11 mouse cellular contexts compared by ENCODE assay signal in genomic region chr6:112982241-112982640, GRCm38 (mm10). TPM values are rescaled to one million over a fixed set of nuclear protein-coding genes. Genes with fewer than 3 reads are reported as not detected.
DNase-seq lines count a peak whose midpoint lies in the region; ATAC-seq and TF ChIP-seq lines count a peak whose summit lies in the region.
"Had no signal": no experiment of that assay in that cellular context is flagged by ENCODE, and none has a peak within 500 bp of the region (broad histone marks: within the 10 kb centered on the region; RNA-seq: fewer than 3 reads in every experiment).

No protein-coding gene starts in this region.

- H3K4me2 ChIP-seq in forebrain, embryonic 12.5 days: 0 out of 2 replicates have a peak overlapping the region, but pooled peaks have one; percentile 2
- no peak overlapping the region for H3K4me2 ChIP-seq in midbrain, embryonic 11.5 days
- H3K4me2 ChIP-seq: limb, embryonic 13.5 days; lung, embryonic 14.5 days had no signal

- 19% methylated on average over 7 of the region's 7 CpGs for WGBS in forebrain, embryonic 12.5 days
- 16% methylated on average over 7 of the region's 7 CpGs for WGBS in midbrain, embryonic 11.5 days

- no peaks in the 10 kb centered on the region for H3K27me3 ChIP-seq in forebrain, embryonic 12.5 days
- no peaks in the 10 kb centered on the region for H3K27me3 ChIP-seq in midbrain, embryonic 11.5 days (ENCODE audit: control insufficient read depth, insufficient read depth, low read length)
- H3K27me3 ChIP-seq: limb, embryonic 13.5 days had no signal

- no peaks in the 10 kb centered on the region for H3K36me3 ChIP-seq in ES-E14 (ENCODE audit: control insufficient read depth, insufficient read depth, low read length, poor library complexity, severe bottlenecking)
- no peaks in the 10 kb centered on the region for H3K36me3 ChIP-seq in forebrain, embryonic 12.5 days (replicated peaks)
- H3K36me3 ChIP-seq in midbrain, embryonic 11.5 days (ENCODE audit: control insufficient read depth, insufficient read depth, low read length): no peaks in the 10 kb centered on the region
- H3K36me3 ChIP-seq: limb, embryonic 13.5 days had no signal

- H3K9ac ChIP-seq in ES-E14 (ENCODE audit: insufficient read depth, low read depth, low read length, poor library complexity, severe bottlenecking): no peak overlapping the region
- no peak overlapping the region for H3K9ac ChIP-seq in forebrain, embryonic 12.5 days
- peak overlapping the region; percentile 14; the same call in 1 of the 2 replicates for H3K9ac ChIP-seq in midbrain, embryonic 11.5 days (ENCODE audit: low read length)
- H3K9ac ChIP-seq: limb, embryonic 13.5 days; lung, embryonic 14.5 days had no signal

- DNase-seq in heart, adult 11 months: peak; percentile 82
- no peak for DNase-seq in heart, adult 8-10 months (ENCODE audit: low spot score)
- peak; percentile 56 for DNase-seq in ES-E14 (ENCODE audit: low read depth, low spot score)
- peak; percentile 89 for DNase-seq in midbrain, embryonic 11.5 days (ENCODE audit: low spot score, missing footprints)
- no peak for DNase-seq in left cerebral cortex, postnatal 10 days (ENCODE audit: extremely low spot score in 1 of 2, low spot score in 2 of 2)
- no peak for DNase-seq in gastrocnemius, postnatal 10 days
- DNase-seq: lung, embryonic 14.5 days; thymus, postnatal 25 days had no signal

- ATAC-seq in forebrain, embryonic 12.5 days (ENCODE audit: low FRiP score): peak; percentile 59; the same call in 1 of the 2 replicates
- ATAC-seq in midbrain, embryonic 11.5 days (ENCODE audit: low FRiP score): peak; percentile 66
- ATAC-seq in monocyte, adult 5-6 weeks (replicated peaks; ENCODE audit: insufficient number of reproducible peaks, low FRiP score, low TSS enrichment, poor library complexity, severe bottlenecking): no peak

- no peaks in the 10 kb centered on the region for H3K9me3 ChIP-seq in ES-E14 (ENCODE audit: control insufficient read depth, insufficient read depth, low read depth, low read length)
- H3K9me3 ChIP-seq in forebrain, embryonic 12.5 days: no peaks in the 10 kb centered on the region
- H3K9me3 ChIP-seq in midbrain, embryonic 11.5 days (ENCODE audit: control insufficient read depth, low read length): no peaks in the 10 kb centered on the region
- H3K9me3 ChIP-seq: limb, embryonic 13.5 days had no signal

- H3K4me1 ChIP-seq in ES-E14 (ENCODE audit: control insufficient read depth in 2 of 2, insufficient read depth in 2 of 2, low read length in 2 of 2, poor library complexity in 1 of 2): peaks cover 0 to 6% of the 10 kb centered on the region in 2 experiments; a peak in 2 of 4 replicates
- peaks cover 28% of the 10 kb centered on the region for H3K4me1 ChIP-seq in forebrain, embryonic 12.5 days
- H3K4me1 ChIP-seq in midbrain, embryonic 11.5 days (ENCODE audit: control insufficient read depth, insufficient read depth, low read length): peaks cover 22% of the 10 kb centered on the region

- intact Hi-C loops in left cerebral cortex, postnatal 10 days (cut with DNase I): no loop called here

- in situ Hi-C loops in ES-E14 (cut with MboI; ENCODE audit: low sequenced_read_pairs in 2 of 2, unreplicated experiment in 2 of 2): no loop called here

- no peak overlapping the region for H3K4me3 ChIP-seq in ES-E14 (ENCODE audit: insufficient read depth in 1 of 2, low read depth in 1 of 2, low read length in 2 of 2, poor library complexity in 1 of 2, severe bottlenecking in 1 of 2)
- H3K4me3 ChIP-seq in forebrain, embryonic 12.5 days (replicated peaks): no peak overlapping the region
- H3K4me3 ChIP-seq in midbrain, embryonic 11.5 days (ENCODE audit: low read depth, low read length): no peak overlapping the region
- H3K4me3 ChIP-seq: limb, embryonic 13.5 days had no signal

- H3K27ac ChIP-seq in ES-E14 (ENCODE audit: insufficient read depth, low read depth, low read length, poor library complexity, severe bottlenecking): no peak overlapping the region
- H3K27ac ChIP-seq in forebrain, embryonic 12.5 days: peak overlapping the region; percentile 43
- no peak overlapping the region; the same call in 1 of the 2 replicates for H3K27ac ChIP-seq in midbrain, embryonic 11.5 days (ENCODE audit: low read depth, low read length)
- H3K27ac ChIP-seq: limb, embryonic 13.5 days had no signal

TF ChIP-seq in ES-E14, 5 proteins besides CTCF, POLR2A, EP300 and RAD21:
- no peak for TF ChIP-seq ZNF384 (IDR thresholded peaks at IDR 0.05; ENCODE audit: low read depth, low read length)
- TF ChIP-seq MAFK (IDR thresholded peaks at IDR 0.05; ENCODE audit: insufficient read depth, low read depth, low read length): no peak
- no peak for TF ChIP-seq HCFC1 (IDR thresholded peaks at IDR 0.05; ENCODE audit: borderline replicate concordance, insufficient read depth, low read length)
- TF ChIP-seq CHD2 (IDR thresholded peaks at IDR 0.05; ENCODE audit: low read depth, low read length): no peak

RNA-seq across cellular contexts. Expression of gene Srgap3, which starts 35.2 kb away (rescaled TPM):
- under 1 TPM; 0.65 to 0.90 (median 0.77) TPM for total RNA-seq in heart, adult 8-10 months (2022)
- total RNA-seq in ES-E14 (2012; rRNA removed): 3.3 and 5.4 TPM in 2 replicates
- 36.6 and 39.9 TPM in 2 replicates for polyA plus RNA-seq in forebrain, embryonic 12.5 days (2016; fragmentation: Nextera tagmentation; extraction: Ambion mirVana)
- polyA plus RNA-seq in midbrain, embryonic 11.5 days (2014; fragmentation: Nextera tagmentation; extraction: Ambion mirVana): 48.9 and 54.9 TPM in 2 replicates
- 100 to 1,000 TPM; 257 to 266 TPM for total RNA-seq in left cerebral cortex, postnatal 10 days (2021)
- 2.5 to 23.9 TPM (median 4.5 TPM) in 3 replicates for total RNA-seq in monocyte, adult 5-6 weeks (2017)
- 10 to 100 TPM in 1 of 2 experiments, 1 to 10 TPM in 1; 7.8 to 12.4 TPM for total RNA-seq in gastrocnemius, postnatal 10 days (2021)

Comparison
In these comparisons a context has a peak if more than half of its experiments do, and no peak if none do; other contexts are left out.
1. DNase-seq: peak in heart, adult 11 months (single experiment), ES-E14 (single experiment) and midbrain, embryonic 11.5 days (single experiment); none in heart, adult 8-10 months (single experiment), left cerebral cortex, postnatal 10 days (0 of 2) and gastrocnemius, postnatal 10 days (single experiment).
2. RNA of gene Srgap3, which starts 35.2 kb away (total RNA-seq): 257 to 266 TPM in left cerebral cortex, postnatal 10 days; 7.8 to 12.4 TPM in gastrocnemius, postnatal 10 days, 2.5 to 23.9 TPM in monocyte, adult 5-6 weeks, 3.3 to 5.4 TPM in ES-E14 and 0.65 to 0.90 TPM in heart, adult 8-10 months; every median in the first group is over 10 times any median in the second.